Mouse (Mus musculus) liver, adult 2 months (tissue): ENCODE measurements at regions not wholly inside any gene's neighbourhood (a gene's known extent, or its start where the extent isn't known, plus 50 kb on each side); places are given as distances from the start of the nearest gene placed in this dataset.

Experiments
- DNase-seq: peaks from one replicate; pipeline ENCODE4 v3.0.0-alpha.2; 2011; ENCODE audit warnings: low read depth, low spot score; ENCODE audit errors: extremely low read depth
- H3K27ac ChIP-seq: fragments of 200-500 bp; replicated peaks from 2 replicates; pipeline ENCODE4 v1.5.1; 2012; ENCODE audit warnings: low read depth, mild to moderate bottlenecking, control low read depth, inconsistent platforms, low read length; ENCODE audit not compliant: insufficient read depth
- H3K27me3 ChIP-seq: fragments of 200-500 bp; 2 replicates; pipeline ENCODE4 v1.6.1; 2012; ENCODE audit warnings: mild to moderate bottlenecking, moderate library complexity, low read length, inconsistent platforms; ENCODE audit not compliant: control insufficient read depth, insufficient read depth
- H3K36me3 ChIP-seq: fragments of 200-500 bp; 2 replicates; pipeline ENCODE4 v1.6.1; 2012; ENCODE audit warnings: low read length, inconsistent platforms; ENCODE audit not compliant: control insufficient read depth, insufficient read depth
- H3K4me1 ChIP-seq: fragments of 200-500 bp; 2 replicates; pipeline ENCODE4 v1.6.1; 2011; ENCODE audit warnings: low read length; ENCODE audit not compliant: control insufficient read depth, insufficient read depth
- H3K4me3 ChIP-seq: fragments of 200-500 bp; 2 replicates; pipeline ENCODE4 v1.5.1; 2011; ENCODE audit warnings: low read depth, mild to moderate bottlenecking, control low read depth, low read length, moderate library complexity; ENCODE audit not compliant: insufficient read depth
- H3K79me2 ChIP-seq: fragments of 200-500 bp; 2 replicates; pipeline ENCODE4 v1.6.1; 2012; ENCODE audit warnings: inconsistent platforms, mild to moderate bottlenecking, low read length, moderate library complexity; ENCODE audit not compliant: control insufficient read depth, insufficient read depth
- H3K9ac ChIP-seq: fragments of 200-500 bp; 2 replicates; pipeline ENCODE4 v1.6.1; 2012; ENCODE audit warnings: low read depth, mild to moderate bottlenecking, control low read depth, inconsistent platforms, low read length
- CTCF ChIP-seq: fragments of 200-500 bp; IDR thresholded peaks from 2 replicates; pipeline ENCODE4 v1.5.1; 2011; ENCODE audit warnings: low read depth, low read length, control low read depth
- POLR2A ChIP-seq: fragments of 200-500 bp; IDR thresholded peaks from 2 replicates; pipeline ENCODE4 v1.6.1; 2011; ENCODE audit warnings: low read length, control low read depth; ENCODE audit not compliant: insufficient read depth; ENCODE audit errors: extremely low read depth
- WGBS: fragments of 180-500 bp; shearing (Covaris S2); methylation state at CpG from one replicate; pipeline ENCODE4 v1.1.7; 2018; 5-methylcytosine and 5-hydroxymethylcytosine counted together

DNA sequence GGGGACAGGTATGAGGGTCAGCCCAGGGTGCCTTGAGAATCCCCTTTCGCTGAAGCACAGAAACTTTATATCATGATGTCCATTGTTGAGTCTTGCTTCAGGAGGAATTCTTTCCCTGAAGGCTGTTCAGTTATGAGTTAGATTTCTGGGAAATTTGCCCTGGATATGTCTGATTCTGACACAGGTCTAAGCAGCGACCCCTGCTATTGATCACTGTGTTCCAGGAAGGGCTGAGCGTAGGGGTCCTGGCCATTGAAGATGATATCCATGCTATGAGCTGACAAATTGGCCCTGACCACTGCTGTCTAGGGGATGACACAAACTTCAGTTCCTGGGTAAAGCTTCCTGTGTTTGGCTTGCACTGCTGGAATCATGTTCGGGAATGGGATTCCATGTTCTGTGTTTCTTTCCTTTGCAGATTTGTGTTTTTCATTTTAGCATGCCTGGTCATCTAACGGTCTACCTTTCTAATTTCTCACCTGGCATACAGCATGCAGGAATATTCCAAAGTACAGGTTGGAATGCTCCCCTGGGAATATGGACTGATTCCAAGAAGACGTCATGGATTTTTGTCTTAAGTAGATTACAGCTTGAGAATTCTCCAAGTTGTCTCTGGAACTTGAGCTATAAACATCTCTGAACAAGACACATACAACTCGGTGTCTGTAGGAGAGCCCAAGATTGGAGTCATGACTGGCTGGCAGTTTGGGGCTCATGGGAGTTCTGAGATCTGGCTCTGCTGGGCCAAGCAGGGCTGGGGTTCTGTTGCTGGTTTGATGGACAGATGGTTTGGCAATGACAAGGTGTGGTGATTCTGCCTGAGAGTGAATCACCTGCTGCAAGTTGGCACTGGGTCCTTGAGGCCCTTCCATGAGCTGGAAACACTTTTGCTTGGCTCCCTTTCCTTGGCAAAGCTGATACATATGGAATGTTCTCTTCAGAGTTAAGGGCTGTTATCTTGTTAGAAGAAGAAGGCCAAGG is 104.4 kb downstream of the Ttc32 start:
- Histone ChIP-seq H3K36me3 (no peaks in the 10 kb centered on the region), H3K27me3 (no peaks in the 10 kb centered on the region)
- 89% methylated on average over 7 of the region's 7 CpGs for WGBS

DNA sequence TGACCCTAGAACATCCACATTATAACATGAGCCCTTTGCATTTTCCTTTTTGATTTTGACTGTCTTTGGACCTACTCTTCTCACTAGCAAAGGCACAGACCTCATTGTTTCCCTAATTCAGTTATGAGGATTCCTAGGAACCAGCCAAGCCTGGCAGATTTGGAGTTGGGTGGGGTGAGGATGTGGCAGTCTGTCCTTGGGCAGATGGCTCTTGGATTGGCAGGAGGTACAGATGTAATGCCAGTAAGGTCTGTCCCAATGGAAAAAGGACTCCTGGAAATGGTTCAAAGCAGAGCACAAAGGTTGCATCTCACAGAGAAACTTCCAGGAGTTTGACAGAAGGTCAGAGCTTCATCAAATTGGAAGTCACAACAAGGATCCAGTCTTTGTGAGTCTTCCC is 121.2 kb downstream of the Ttc32 start:
- no peaks in the 10 kb centered on the region for H3K36me3 ChIP-seq
- no peaks in the 10 kb centered on the region for H3K4me1 ChIP-seq
- no peaks in the 10 kb centered on the region for H3K27me3 ChIP-seq
- no peak overlapping the region for H3K9ac ChIP-seq
- H3K79me2 ChIP-seq: no peaks in the 10 kb centered on the region
- no peak overlapping the region for H3K4me3 ChIP-seq
- TF ChIP-seq POLR2A (no peak), CTCF (no peak)
- DNase-seq: no peak
- no peak overlapping the region for H3K27ac ChIP-seq

More for the DNA sequence above, 104.4 kb downstream of the Ttc32 start:
- no peak for DNase-seq
- Histone ChIP-seq H3K4me1 (no peaks in the 10 kb centered on the region), H3K9ac (no peak overlapping the region), H3K4me3 (no peak overlapping the region), H3K79me2 (no peaks in the 10 kb centered on the region), H3K27ac (no peak overlapping the region)
- no peak for TF ChIP-seq CTCF
- no peak for TF ChIP-seq POLR2A

DNA sequence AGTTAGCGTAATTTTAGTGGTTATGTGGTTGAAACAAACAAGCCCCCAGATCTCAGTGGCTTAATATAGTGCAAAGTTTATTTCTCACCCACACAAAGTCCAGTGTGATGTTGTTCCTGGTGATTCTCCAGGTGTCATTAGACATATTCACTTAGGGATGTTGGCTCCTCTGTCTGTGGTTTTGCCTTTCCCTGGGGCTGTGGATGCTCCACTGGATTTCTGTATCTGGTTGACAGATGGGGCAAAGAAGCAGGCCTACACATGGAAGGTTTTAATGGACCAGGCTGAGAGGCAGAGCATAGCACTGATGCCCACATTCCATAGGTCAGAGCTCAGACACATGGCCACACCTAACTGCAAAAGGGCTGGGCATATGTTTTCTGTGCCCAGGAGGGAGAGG is 121.6 kb downstream of the Ttc32 start:
- no peak for DNase-seq
- Histone ChIP-seq H3K36me3 (no peaks in the 10 kb centered on the region), H3K79me2 (no peaks in the 10 kb centered on the region), H3K4me3 (no peak overlapping the region), H3K27me3 (no peaks in the 10 kb centered on the region), H3K27ac (no peak overlapping the region), H3K4me1 (no peaks in the 10 kb centered on the region), H3K9ac (no peak overlapping the region)
- no peak for TF ChIP-seq POLR2A
- TF ChIP-seq CTCF: no peak
- 84% methylated on average over 1 of the region's 1 CpGs for WGBS

DNA sequence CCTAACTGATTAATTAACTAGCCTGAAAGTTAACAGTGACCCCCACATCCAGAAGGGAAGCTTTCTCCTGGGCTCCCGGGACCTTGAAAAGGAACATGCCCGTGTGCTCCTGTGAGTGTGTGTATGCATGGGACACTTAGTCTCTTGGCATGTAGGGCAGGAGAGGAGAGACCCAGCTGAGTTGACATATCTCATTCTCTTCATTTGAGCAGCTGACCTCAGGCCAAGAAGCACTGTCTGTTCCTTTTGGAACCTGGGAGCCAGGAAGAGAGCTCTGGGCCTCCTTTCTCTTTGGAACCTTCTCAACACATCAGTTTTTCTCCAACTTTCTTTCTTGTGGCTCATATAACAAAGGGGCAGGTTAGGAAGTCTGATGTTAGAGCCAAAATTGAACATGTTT is 124.7 kb downstream of the Ttc32 start:
- WGBS: 83% methylated on average over 2 of the region's 2 CpGs
- TF ChIP-seq POLR2A (no peak), CTCF (no peak)
- Histone ChIP-seq H3K36me3 (no peaks in the 10 kb centered on the region), H3K4me3 (no peak overlapping the region), H3K27ac (no peak overlapping the region), H3K27me3 (no peaks in the 10 kb centered on the region), H3K9ac (no peak overlapping the region), H3K4me1 (no peaks in the 10 kb centered on the region), H3K79me2 (no peaks in the 10 kb centered on the region)
- no peak for DNase-seq

DNA sequence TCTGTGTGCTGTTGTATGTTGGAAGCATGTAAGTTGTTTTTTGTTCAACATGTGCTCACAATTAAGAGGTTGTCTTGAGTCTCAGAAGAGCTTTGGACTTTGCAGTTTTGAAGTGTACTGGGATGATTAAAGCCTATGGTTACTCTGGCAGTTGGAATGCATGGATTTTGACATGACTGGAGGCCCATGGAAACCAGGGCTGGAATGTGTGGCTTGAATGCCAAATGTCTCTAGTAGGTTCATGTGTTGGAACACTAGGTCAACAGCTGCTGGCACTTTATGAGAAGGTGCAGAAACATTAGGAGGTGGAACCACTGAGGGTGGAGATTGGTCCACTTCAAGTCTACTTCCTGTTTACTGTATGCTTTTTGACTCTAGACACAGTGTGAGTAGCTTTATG is 127.0 kb downstream of the Ttc32 start:
- TF ChIP-seq POLR2A (no peak), CTCF (no peak)
- no peaks in the 10 kb centered on the region for H3K36me3 ChIP-seq
- H3K27ac ChIP-seq: no peak overlapping the region
- H3K27me3 ChIP-seq: no peaks in the 10 kb centered on the region
- no peaks in the 10 kb centered on the region for H3K4me1 ChIP-seq
- H3K4me3 ChIP-seq: no peak overlapping the region
- no peak overlapping the region for H3K9ac ChIP-seq
- DNase-seq: no peak
- no peaks in the 10 kb centered on the region for H3K79me2 ChIP-seq

DNA sequence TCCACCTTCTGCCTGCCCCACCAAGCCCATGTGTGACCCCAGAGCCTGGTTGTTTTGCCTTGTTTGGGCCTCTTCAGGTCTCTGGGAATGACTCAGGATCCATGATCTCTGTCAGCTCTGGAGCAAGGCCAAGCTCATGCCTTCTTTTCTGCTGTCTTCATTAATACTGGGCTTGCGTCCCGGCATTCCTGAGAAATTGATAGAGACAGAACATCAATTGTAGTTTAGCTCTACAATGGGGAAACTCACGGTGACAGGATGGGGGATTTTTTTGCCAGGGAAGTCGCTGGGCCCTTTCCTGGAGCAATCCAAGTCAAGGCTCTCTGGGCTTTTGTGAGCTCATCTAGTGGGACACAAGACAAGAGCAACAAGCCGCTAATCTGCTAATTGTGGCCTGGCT is 129.0 kb downstream of the Ttc32 start:
- no peak overlapping the region for H3K27ac ChIP-seq
- H3K4me3 ChIP-seq: no peak overlapping the region
- H3K4me1 ChIP-seq: no peaks in the 10 kb centered on the region
- WGBS: 72% methylated on average over 5 of the region's 5 CpGs
- H3K27me3 ChIP-seq: no peaks in the 10 kb centered on the region
- H3K9ac ChIP-seq: no peak overlapping the region
- no peak for TF ChIP-seq CTCF
- no peaks in the 10 kb centered on the region for H3K79me2 ChIP-seq
- H3K36me3 ChIP-seq: no peaks in the 10 kb centered on the region
- DNase-seq: no peak
